Mouse (Mus musculus): ENCODE data around the gene Fkbp5.
"Not testable (repeated sequence)": the region's sequence is repeated elsewhere in the genome, so short reads cannot be mapped to it uniquely, and the experiment has no call there.

The Fkbp5 gene

GRCm38 (mm10) chr17:28418954-28419353, 98.4 kb downstream of the Fkbp5 start:
- no peak for DNase-seq (ENCODE audit: low spot score)

GRCm38 (mm10) chr17:28418481-28418880, 98.8 kb downstream of the Fkbp5 start:
- DNase-seq (ENCODE audit: low spot score) = not testable (repeated sequence)

GRCm38 (mm10) chr17:28417771-28418170, 99.6 kb downstream of the Fkbp5 start:
- no peak for DNase-seq (ENCODE audit: low spot score)

GRCm38 (mm10) chr17:28415271-28415670, 102.1 kb downstream of the Fkbp5 start:
- no peak for DNase-seq (ENCODE audit: low spot score)

- DNase-seq (ENCODE audit: low spot score) = no peak
Measured at GRCm38 (mm10) chr17:28411381-28411960, 105.9 kb downstream of the Fkbp5 start.

- DNase-seq (ENCODE audit: low spot score) = no peak
Measured at GRCm38 (mm10) chr17:28410731-28411130, 106.6 kb downstream of the Fkbp5 start.

GRCm38 (mm10) chr17:28408251-28408918, 108.9 kb downstream of the Fkbp5 start:
- DNase-seq (ENCODE audit: low spot score) = no peak

GRCm38 (mm10) chr17:28407418-28408250, 109.7 kb downstream of the Fkbp5 start:
- DNase-seq (ENCODE audit: low spot score) = peak; percentile 69

- DNase-seq (ENCODE audit: low spot score) = no peak
Measured at GRCm38 (mm10) chr17:28406471-28406870, 110.9 kb downstream of the Fkbp5 start.

GRCm38 (mm10) chr17:28404745-28405144, 112.6 kb downstream of the Fkbp5 start:
- DNase-seq (ENCODE audit: low spot score) = not testable (repeated sequence)

GRCm38 (mm10) chr17:28404301-28404700, 113.0 kb downstream of the Fkbp5 start:
- DNase-seq (ENCODE audit: low spot score) = no peak

GRCm38 (mm10) chr17:28394994-28395393, 122.3 kb downstream of the Fkbp5 start:
- no peak for DNase-seq (ENCODE audit: low spot score)

- DNase-seq (ENCODE audit: low spot score) = no peak
Measured at GRCm38 (mm10) chr17:28394051-28394765, 123.1 kb downstream of the Fkbp5 start.

GRCm38 (mm10) chr17:28391568-28392432, 125.5 kb downstream of the Fkbp5 start:
- no peak for DNase-seq (ENCODE audit: low spot score)

GRCm38 (mm10) chr17:28388534-28388933, 128.8 kb downstream of the Fkbp5 start:
- no peak for DNase-seq (ENCODE audit: low spot score)

GRCm38 (mm10) chr17:28386150-28386905, 131.0 kb downstream of the Fkbp5 start:
- peak; percentile 88 for DNase-seq (ENCODE audit: low spot score)

GRCm38 (mm10) chr17:28384298-28384697, 133.0 kb downstream of the Fkbp5 start:
- no peak for DNase-seq (ENCODE audit: low spot score)

- no peak for DNase-seq (ENCODE audit: low spot score)
Measured at GRCm38 (mm10) chr17:28380255-28380654, 137.1 kb downstream of the Fkbp5 start.

GRCm38 (mm10) chr17:28375592-28376061, 141.7 kb downstream of the Fkbp5 start:
- no peak for DNase-seq (ENCODE audit: low spot score)

- DNase-seq (ENCODE audit: low spot score) = no peak
Measured at GRCm38 (mm10) chr17:28374494-28374893, 142.8 kb downstream of the Fkbp5 start.

Measured in urinary bladder, postnatal 25 days (tissue).